In the genomic region with DNA sequence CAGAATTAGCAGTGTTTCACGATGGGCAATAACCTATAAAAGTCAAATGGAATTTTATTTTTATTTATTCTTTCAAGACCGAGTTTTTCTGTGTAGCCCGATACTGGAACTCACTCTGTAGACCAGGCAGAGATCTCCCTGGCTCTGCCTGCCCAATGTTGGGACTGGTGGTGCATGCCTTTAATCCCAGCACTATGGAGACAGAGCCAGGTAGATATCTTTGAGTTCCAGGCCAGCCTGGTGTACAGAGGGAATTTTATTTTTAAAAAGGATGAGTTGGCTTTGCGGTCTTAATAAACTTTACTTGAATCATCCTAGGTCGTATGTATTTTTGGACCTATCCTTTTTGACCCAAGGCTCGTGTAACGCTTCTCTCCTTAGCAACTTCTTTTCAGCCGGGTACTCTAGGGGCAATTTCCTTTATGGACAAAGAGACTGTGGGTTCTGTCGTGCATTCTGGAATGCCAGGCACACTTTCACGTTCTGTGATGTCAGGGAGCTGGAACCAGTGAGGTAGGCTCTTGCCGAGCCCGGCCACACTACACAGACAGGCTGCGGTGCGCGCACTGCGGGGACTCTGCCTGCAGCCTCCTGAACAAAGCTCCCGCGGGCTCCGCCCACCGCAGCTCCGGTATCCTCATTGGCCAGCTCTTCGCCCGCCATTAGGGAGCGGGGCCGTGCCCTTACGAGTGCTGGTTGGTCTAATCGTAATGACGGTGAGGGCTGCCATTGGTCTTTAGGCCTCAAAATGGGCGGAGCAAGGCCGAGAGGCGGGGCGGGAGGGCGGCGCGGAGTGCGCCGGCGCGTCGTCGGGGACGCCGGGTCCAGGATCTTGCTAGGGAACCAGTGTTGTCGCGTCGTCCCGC, we compare ENCODE assay signal across 8 mouse cellular contexts. TPM values are rescaled to one million over a fixed set of nuclear protein-coding genes. Genes with fewer than 3 reads are reported as not detected.
DNase-seq lines count a peak whose midpoint lies in the region; ATAC-seq lines count a peak whose summit lies in the region.

Mdm1 (plus strand) TSS at position 794 of the 866 bp plus-strand sequence.

- H3K4me1 ChIP-seq in lung, embryonic 16.5 days (replicated peaks; ENCODE audit: control insufficient read depth, insufficient read depth, low read length), result peaks cover 9% of the 10 kb centered on the region

- no peaks in the 10 kb centered on the region; the same call in 1 of the 2 replicates for H3K36me3 ChIP-seq in lung, embryonic 16.5 days (ENCODE audit: control insufficient read depth, insufficient read depth, low read length)

- H3K9me3 ChIP-seq in lung, embryonic 16.5 days (ENCODE audit: control insufficient read depth, low read length), result no peaks in the 10 kb centered on the region

- H3K27me3 ChIP-seq in lung, embryonic 16.5 days (ENCODE audit: control insufficient read depth, insufficient read depth, low read depth, low read length), result no peaks in the 10 kb centered on the region

- peak; percentile 98 for DNase-seq in MEL-GATA-1-ER (ENCODE audit: extremely low read depth, low read depth)
- peak; percentile 97 for DNase-seq in cerebellum, adult 8-10 months
- DNase-seq in forelimb bud, embryonic 11.5 days (ENCODE audit: low read depth, low spot score), result peak; percentile 99
- DNase-seq in layer of hippocampus, adult 9-10 months (ENCODE audit: low spot score), result peak; percentile 96
- peak; percentile 93 for DNase-seq in ovary, postnatal 10 days (ENCODE audit: low spot score)
- DNase-seq in thymus, postnatal 10 days (ENCODE audit: low spot score in 2 of 2), result peak; percentile 98 to 99

- H3K27ac ChIP-seq in lung, embryonic 16.5 days (ENCODE audit: low read length), result peak within 1 kb of the TSS; percentile 49

- 4% methylated on average over 47 of the region's 47 CpGs for WGBS in lung, embryonic 16.5 days

- peak within 1 kb of the TSS; percentile 82 for H3K9ac ChIP-seq in lung, embryonic 16.5 days (ENCODE audit: low read length)

- H3K4me3 ChIP-seq in lung, embryonic 16.5 days (ENCODE audit: low read length), result peak within 1 kb of the TSS; percentile 89

- peak; percentile 99 for ATAC-seq in hematopoietic stem cell, adult 5-6 weeks (replicated peaks in 1 of 2; ENCODE audit: insufficient read depth in 1 of 2, low FRiP score in 2 of 2, low TSS enrichment in 1 of 2, low read depth in 1 of 2, poor library complexity in 2 of 2, severe bottlenecking in 2 of 2)
- peak; percentile 100 for ATAC-seq in lung, embryonic 16.5 days (ENCODE audit: low read depth)

- H3K4me2 ChIP-seq in lung, embryonic 16.5 days (ENCODE audit: low read depth, low read length), result peak within 1 kb of the TSS; percentile 86

RNA-seq across cellular contexts. Expression of gene Mdm1, which starts in this region (rescaled TPM):
- total RNA-seq in hematopoietic stem cell, adult 5-6 weeks (2017), result 26.6 and 58.0 TPM in 2 replicates
- 42.8 and 44.5 TPM in 2 replicates for polyA plus RNA-seq in lung, embryonic 16.5 days (2015; fragmentation: Nextera tagmentation; extraction: Ambion mirVana)

Comparison
In these comparisons a context has a peak if more than half of its experiments do, and no peak if none do; other contexts are left out.
1. Peak in every context shown above with its lines: DNase-seq, ATAC-seq, H3K4me3 ChIP-seq and H3K27ac ChIP-seq.